Mouse (Mus musculus) Patski (cell line): ENCODE measurements around the gene Aqp8. TPM values are rescaled to one million over a fixed set of nuclear protein-coding genes. Genes with fewer than 3 reads are reported as not detected.
A peak's percentile ranks its signal among the peaks of the same experiment; 100 is the strongest.

Source experiments
- ATAC-seq: fragments of 100-300 bp; one replicate; pipeline ENCODE4 v1.8.0; 2021
- CTCF ChIA-PET: fragments of 350-600 bp; sonication (Branson Sonifier 250); formaldehyde crosslinking; loops from one replicate; lab custom pipeline; 2022; ENCODE audit warnings: inconsistent platforms; lab: Charles Lee
- POLR2A ChIA-PET: fragments of 350-600 bp; sonication (Branson Sonifier 250); formaldehyde crosslinking; loops from one replicate; lab custom pipeline; 2022; ENCODE audit warnings: antibody characterized with exemption, inconsistent platforms; lab: Charles Lee
- DNase-seq: peaks from one replicate; pipeline ENCODE4 v3.0.0-alpha.2; 2011; ENCODE audit warnings: low read depth, low spot score
- H3K27me3 ChIP-seq: fragments of 371-371 bp; one replicate; pipeline ENCODE4 v1.5.1; 2021
- CTCF ChIP-seq: fragments of 100-300 bp; IDR thresholded peaks from one replicate; pipeline ENCODE4 v1.5.1; 2021
- in situ Hi-C: fragments of 300-500 bp; cut with MboI; formaldehyde crosslinking; loops from 3 replicates; pipeline ENCODE4 v1.11.1; 2018; ENCODE audit warnings: low pct_unique_long_range_greater_than_20kb, mixed read lengths
- polyA plus RNA-seq: library from polyadenylated mRNA; unstranded; gene quantifications from one replicate; pipeline ENCODE4 v1.2.3, GENCODE M21; 2021

Gene Aqp8
- polyA plus RNA-seq = not detected

DNA sequence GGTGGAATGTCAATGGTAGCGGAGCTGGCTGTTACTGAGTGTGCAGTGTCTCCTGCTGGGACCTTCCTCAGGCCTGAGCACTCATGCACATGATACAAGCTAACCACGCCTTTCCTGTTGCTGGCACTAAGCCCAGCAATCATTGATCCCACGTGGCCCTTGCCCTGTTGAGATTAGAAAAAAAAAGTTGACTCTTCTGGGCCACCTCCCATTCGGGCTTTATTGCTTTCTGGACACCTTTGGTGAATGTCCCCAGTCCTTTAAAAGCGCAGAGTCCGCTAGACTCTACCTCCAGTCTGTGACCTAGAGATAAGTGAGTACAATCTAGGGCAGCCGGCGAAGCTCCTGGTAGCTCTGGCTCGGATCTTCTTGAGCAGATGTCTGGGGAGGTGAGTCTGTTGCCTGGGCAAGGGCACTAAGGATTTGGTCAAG lies at the start of gene Aqp8:
Gene Aqp8, plus strand, starts transcription at position 222 of the 432 bp plus-strand sequence.
- CTCF ChIA-PET = interaction anchor here (1.1 to 2.1 kb wide), 2 partner anchors 63 to 257 kb away, joined by 3 to 9 read pairs; no protein-coding TSS in a partner anchor
- in situ Hi-C loops = loop anchor here (10.0 kb wide), 1 partner anchor 517 kb away; no protein-coding TSS in a partner anchor
- no peak for TF ChIP-seq CTCF
- ATAC-seq (peak; percentile 22), DNase-seq (no peak)
- POLR2A ChIA-PET = no interaction called here
- H3K27me3 ChIP-seq = no peaks in the 10 kb centered on the region

DNA sequence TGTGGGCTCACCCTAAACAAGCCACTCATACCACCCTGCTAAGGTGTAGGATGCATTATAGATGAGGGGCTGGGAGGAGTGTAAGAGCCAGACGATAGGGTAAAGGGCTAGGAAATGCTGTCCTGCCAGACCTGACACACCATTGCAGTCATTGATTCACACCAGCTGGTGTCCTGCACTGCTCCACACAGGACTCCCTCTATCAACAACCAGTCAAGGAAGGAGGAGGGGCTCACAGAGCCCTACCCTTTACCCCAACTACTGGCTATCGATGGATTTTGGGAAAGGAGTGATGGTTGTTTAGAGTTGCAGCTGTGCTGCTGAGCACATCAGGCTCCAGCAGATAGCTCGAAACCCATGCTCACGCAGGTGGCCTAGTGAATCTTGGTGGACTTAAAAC lies 45.3 kb upstream of the Aqp8 start:
- POLR2A ChIA-PET = no interaction called here
- no peak for ATAC-seq
- TF ChIP-seq CTCF = no peak
- in situ Hi-C loops = no loop called here
- CTCF ChIA-PET = no interaction called here
- no peak for DNase-seq
- H3K27me3 ChIP-seq = no peaks in the 10 kb centered on the region

DNA sequence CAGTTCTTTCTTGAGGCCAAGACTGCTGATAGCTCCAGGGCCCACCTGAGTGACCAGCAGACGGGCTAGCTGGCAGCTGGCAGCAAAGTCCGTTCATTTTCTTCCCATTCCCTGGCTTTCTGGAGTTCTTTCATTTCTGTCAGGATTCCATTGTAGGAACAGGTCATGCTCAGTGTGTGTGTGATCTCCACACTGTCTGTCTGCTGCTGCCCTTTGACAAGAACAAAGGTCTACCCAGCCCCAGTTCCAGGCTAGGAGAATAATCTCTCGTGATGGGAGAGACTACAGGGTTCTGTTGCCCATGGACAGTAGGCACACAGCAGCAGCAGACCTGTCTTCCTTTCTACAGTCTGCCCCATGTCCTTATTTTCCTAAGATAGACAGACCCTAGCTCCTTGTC lies 44.4 kb upstream of the Aqp8 start:
- in situ Hi-C loops = no loop called here

DNA sequence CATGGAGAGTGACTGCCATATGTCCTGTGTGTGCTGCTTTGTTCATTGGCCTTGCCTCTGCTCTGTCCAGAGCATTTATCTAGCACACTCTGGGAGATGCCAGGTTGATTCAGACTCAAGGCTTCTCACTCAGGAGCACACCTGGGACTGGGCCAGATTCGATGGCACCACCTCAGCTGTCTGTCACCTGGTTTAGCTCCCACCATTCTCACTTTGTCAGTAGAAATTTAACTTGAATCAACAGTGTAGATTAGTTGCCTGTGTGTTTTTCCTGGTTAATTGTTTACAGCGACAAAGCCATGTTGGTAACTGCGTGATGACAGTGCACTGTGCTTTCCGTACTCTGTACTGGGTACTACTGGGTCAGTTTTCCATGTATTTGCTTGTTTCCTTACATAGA lies 42.1 kb upstream of the Aqp8 start:
- TF ChIP-seq CTCF = no peak
- DNase-seq = no peak
- ChIA-PET CTCF (no interaction called here), POLR2A (no interaction called here)
- no peak for ATAC-seq
- in situ Hi-C loops = no loop called here
- H3K27me3 ChIP-seq = no peaks in the 10 kb centered on the region

More for the DNA sequence above, 44.4 kb upstream of the Aqp8 start:
- DNase-seq = no peak
- TF ChIP-seq CTCF = no peak
- H3K27me3 ChIP-seq = no peaks in the 10 kb centered on the region
- ChIA-PET POLR2A (interaction anchor here (0.8 to 1.3 kb wide), 2 partner anchors 47 to 206 kb away, joined by 3 to 4 read pairs; no protein-coding TSS in a partner anchor), CTCF (no interaction called here)
- ATAC-seq = no peak

DNA sequence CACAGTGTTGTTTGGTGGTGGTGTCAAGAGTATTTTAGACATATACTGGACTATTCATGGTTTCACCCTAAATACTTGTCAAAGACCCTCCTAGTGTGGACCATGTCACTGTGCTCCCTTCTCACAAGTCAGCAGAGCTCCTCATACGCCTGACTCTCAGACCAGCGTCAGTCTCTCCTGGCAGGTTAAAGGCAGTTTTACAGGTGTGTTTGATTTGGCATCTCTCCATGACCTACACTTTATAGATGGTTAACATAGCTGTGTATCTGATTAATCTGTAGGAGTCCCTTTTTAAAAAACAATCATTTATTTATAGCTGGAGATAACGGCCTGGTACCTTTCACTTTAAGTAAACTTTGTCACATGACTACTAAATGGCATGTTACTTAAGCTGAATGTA lies 40.1 kb upstream of the Aqp8 start:
- in situ Hi-C loops = no loop called here
- no peaks in the 10 kb centered on the region for H3K27me3 ChIP-seq

DNA sequence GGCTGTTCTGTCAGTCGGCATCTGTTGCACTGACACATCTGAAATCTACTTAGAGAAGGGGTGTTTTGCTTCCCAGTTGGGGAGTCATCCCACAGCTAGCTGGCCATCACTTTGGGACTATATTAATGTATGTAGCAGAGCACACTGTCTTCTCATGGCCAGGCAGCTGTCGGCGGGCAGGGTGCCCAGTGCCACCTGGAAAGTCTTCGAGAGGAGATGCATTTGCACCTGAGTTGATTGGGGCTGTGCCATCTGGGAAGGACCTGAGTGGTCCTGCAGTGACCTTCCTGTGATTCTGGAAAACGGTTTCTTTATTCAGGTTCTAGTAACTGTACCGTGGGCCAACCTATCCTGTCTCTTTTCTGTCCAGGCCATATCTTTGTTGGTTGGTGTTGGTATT lies 37.8 kb upstream of the Aqp8 start:
- ATAC-seq (no peak), DNase-seq (no peak)
- H3K27me3 ChIP-seq = no peaks in the 10 kb centered on the region
- ChIA-PET POLR2A (no interaction called here), CTCF (no interaction called here)
- TF ChIP-seq CTCF = no peak
- in situ Hi-C loops = no loop called here

More for the DNA sequence above, 40.1 kb upstream of the Aqp8 start:
- ATAC-seq (no peak), DNase-seq (no peak)
- ChIA-PET POLR2A (interaction anchor here (0.5 kb wide), 1 partner anchor 166 kb away, joined by 3 read pairs; no protein-coding TSS in a partner anchor), CTCF (no interaction called here)
- TF ChIP-seq CTCF = no peak

DNA sequence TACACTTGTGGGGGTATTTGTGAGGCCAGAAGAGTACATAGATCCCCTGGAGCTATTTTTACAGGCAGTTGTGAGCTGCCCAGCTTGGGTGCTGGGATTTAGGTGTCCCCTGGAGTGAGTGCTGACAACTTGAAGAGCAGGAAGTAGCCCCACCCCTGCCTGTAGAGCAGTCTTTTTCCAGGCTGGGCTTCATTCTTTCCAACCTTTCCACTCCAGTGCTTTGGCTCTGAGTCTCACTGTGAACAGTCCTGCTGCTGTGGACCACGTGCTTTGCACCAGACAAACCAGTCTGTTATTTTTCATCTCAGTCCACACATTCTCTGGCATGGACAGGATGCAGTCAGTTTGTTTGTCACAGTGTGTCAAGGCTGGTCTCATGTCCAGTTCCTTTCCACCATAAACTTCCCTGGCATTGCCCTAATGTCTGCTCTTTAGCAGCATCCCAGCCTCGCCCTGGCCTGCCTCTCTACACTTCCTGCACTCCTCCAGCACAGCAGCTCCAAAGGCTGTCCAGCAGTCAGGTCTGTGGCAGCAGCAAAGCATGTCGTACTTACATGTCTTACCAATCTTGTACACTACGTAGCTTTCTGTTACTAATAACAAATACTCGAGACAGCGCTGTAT lies 36.8 kb upstream of the Aqp8 start:
- H3K27me3 ChIP-seq = no peaks in the 10 kb centered on the region
- no peak for TF ChIP-seq CTCF
- CTCF ChIA-PET = interaction anchor here (1.3 kb wide), 1 partner anchor 13 kb away, joined by 3 read pairs; no protein-coding TSS in a partner anchor
- DNase-seq (no peak), ATAC-seq (no peak)
- in situ Hi-C loops = no loop called here
- POLR2A ChIA-PET = interaction anchor here (1.0 kb wide), 1 partner anchor 20 kb away, joined by 3 read pairs; no protein-coding TSS in a partner anchor

DNA sequence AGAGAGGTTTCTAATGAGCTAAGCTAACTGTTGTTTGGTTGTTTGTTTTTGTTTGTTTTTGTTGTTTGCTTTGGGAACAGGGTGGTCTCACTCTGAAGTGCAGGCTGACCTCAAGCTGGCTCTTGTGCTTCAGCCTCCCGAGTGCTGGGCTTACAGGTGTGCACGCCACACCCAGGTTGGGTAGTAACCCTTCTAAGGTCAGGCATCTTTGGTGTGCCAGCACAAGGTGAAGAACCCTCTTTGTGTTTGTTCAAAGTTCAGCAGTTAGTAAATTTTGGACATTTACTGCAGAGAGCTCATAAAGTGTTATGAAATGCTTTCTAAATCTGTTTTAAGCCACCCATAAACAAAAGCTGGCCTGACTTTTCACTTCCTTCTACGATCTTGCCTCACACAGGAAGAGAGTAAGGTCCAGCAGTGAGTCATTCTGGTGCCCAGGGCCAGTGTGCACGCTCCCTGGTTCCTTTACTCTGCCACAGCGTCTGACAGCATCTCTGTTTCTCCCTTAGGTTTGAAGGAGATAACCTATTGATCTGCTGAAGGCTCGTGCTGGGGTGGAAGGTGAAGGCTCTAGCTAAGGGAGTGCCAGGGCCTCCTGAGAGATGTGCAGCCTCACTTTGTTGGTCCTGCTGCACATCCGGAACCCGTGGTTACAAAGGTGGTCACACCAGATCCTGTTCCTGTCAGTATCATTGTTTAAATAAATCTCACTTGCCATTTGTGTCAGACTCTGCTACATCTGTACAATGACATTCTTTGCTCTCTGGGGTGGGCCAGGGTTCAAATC lies 32.3 kb upstream of the Aqp8 start:
- CTCF ChIA-PET = interaction anchor here (0.9 to 1.2 kb wide), 3 partner anchors 22 to 37 kb away, joined by 3 read pairs; no protein-coding TSS in a partner anchor

DNA sequence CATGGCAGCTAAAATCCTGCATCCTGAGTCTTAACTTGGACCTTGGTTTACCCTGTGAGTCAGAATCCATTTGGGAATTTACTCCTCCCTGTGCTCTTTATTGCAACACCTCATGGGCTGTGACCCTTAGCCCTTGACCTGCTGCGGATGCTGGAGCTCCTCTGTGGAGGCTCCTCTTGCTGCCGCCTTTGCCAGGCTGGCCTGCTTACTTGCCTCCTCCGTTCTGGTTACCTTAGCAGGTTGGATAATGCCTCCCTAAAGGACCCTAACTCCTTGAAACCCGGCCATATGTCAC lies 31.7 kb upstream of the Aqp8 start:
- H3K27me3 ChIP-seq = no peaks in the 10 kb centered on the region
- TF ChIP-seq CTCF = no peak
- in situ Hi-C loops = no loop called here
- ATAC-seq = no peak
- POLR2A ChIA-PET = no interaction called here
- no peak for DNase-seq
- CTCF ChIA-PET = interaction anchor here (0.9 to 1.1 kb wide), 2 partner anchors 21 to 36 kb away, joined by 3 read pairs; no protein-coding TSS in a partner anchor

More for the DNA sequence above, 32.3 kb upstream of the Aqp8 start:
- TF ChIP-seq CTCF = no peak
- H3K27me3 ChIP-seq = no peaks in the 10 kb centered on the region
- POLR2A ChIA-PET = no interaction called here
- in situ Hi-C loops = no loop called here
- ATAC-seq (peak; percentile 60), DNase-seq (no peak)

DNA sequence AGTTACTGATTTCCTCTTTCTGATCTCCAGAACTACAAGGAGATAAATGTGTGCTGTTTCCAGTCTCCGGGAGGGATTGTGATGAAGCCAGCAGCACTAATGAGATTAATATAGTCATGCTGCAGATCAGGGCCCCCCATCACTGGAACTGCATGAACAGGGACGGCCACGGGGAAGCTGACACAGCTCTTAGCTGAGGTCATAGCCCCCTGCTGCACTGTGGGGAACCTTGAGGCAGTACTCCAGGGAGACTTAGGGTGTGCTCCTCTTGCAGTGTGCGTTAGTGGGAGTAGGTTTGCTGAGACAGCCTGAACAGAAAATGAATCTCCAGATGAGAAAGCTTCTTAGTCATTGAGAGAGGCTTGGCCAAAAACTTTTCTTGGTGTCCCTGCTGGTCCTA lies 30.9 kb upstream of the Aqp8 start:
- no peaks in the 10 kb centered on the region for H3K27me3 ChIP-seq
- in situ Hi-C loops = no loop called here
- TF ChIP-seq CTCF = no peak
- DNase-seq (no peak), ATAC-seq (no peak)
- ChIA-PET POLR2A (no interaction called here), CTCF (interaction anchor here (0.9 kb wide), 1 partner anchor 20 kb away, joined by 3 read pairs; no protein-coding TSS in a partner anchor)

DNA sequence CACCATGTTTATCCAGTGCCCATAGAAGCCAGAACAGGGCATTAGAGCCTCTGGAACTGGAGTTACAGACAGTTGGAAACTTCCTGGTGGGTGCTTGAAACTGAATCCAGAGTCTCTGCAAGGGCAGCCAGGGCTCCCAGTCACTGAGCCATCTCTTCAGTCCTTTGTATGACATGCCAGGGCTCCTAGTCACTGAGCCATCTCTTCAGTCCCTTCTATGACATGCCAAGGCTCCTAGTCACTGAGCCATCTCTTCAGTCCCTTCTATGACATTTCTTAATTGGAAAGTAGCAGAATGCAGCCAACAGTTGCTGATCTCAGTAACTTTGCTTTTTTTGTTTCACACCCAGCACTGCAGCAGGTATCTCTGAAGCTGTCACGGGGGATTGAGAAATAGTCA lies 20.0 kb upstream of the Aqp8 start:
- POLR2A ChIA-PET = no interaction called here
- ATAC-seq (peak; percentile 62), DNase-seq (no peak)
- in situ Hi-C loops = no loop called here
- H3K27me3 ChIP-seq = peaks cover 3% of the 10 kb centered on the region
- no peak for TF ChIP-seq CTCF
- CTCF ChIA-PET = no interaction called here
